Mouse (Mus musculus) heart, embryonic 13.5 days (tissue): ENCODE results near the gene Nos1ap. TPM values are rescaled to one million over a fixed set of nuclear protein-coding genes. Genes with fewer than 3 reads are reported as not detected.

Experiments
- ATAC-seq: fragments of 200-750 bp; cut with Nextera tagmentation; 2 replicates; pipeline ENCODE4 v1.8.0; 2017; ENCODE audit warnings: moderate TSS enrichment; ENCODE audit not compliant: insufficient number of reproducible peaks, low FRiP score, low TSS enrichment; ENCODE audit errors: extremely low read depth
- H3K27ac ChIP-seq: fragments of 300-500 bp; sonication (generic); replicated peaks from 2 replicates; pipeline ENCODE4 v1.5.1; 2015; ENCODE audit warnings: moderate library complexity, mild to moderate bottlenecking, inconsistent platforms
- H3K27me3 ChIP-seq: fragments of 300-500 bp; sonication (generic); replicated peaks from 2 replicates; pipeline ENCODE4 v1.6.1; 2015; ENCODE audit warnings: mild to moderate bottlenecking, inconsistent platforms
- H3K36me3 ChIP-seq: fragments of 300-500 bp; sonication (generic); 2 replicates; pipeline ENCODE4 v1.6.1; 2015; ENCODE audit warnings: mild to moderate bottlenecking, inconsistent platforms
- H3K4me1 ChIP-seq: fragments of 300-500 bp; sonication (generic); 2 replicates; pipeline ENCODE4 v1.6.1; 2015; ENCODE audit warnings: inconsistent platforms
- H3K4me2 ChIP-seq: fragments of 300-500 bp; sonication (generic); 2 replicates; pipeline ENCODE4 v1.6.1; 2015; ENCODE audit warnings: inconsistent platforms, mild to moderate bottlenecking, moderate library complexity
- H3K4me3 ChIP-seq: fragments of 300-500 bp; sonication (generic); 2 replicates; pipeline ENCODE4 v1.5.1; 2015; ENCODE audit warnings: moderate library complexity, mild to moderate bottlenecking, inconsistent platforms
- H3K9ac ChIP-seq: fragments of 300-500 bp; sonication (generic); 2 replicates; pipeline ENCODE4 v1.6.1; 2015; ENCODE audit warnings: inconsistent platforms, mild to moderate bottlenecking, moderate library complexity
- H3K9me3 ChIP-seq: fragments of 300-500 bp; sonication (generic); 2 replicates; pipeline ENCODE4 v1.6.1; 2016; ENCODE audit warnings: inconsistent platforms
- WGBS: fragments of 180-500 bp; shearing (Covaris S2); methylation state at CpG from one replicate; pipeline ENCODE4 v1.1.7; 2015; ENCODE audit warnings: mixed read lengths; 5-methylcytosine and 5-hydroxymethylcytosine counted together
- polyA plus RNA-seq: library from polyadenylated mRNA; unstranded; fragments of >200 nt; fragmentation: Nextera tagmentation; extraction: Ambion mirVana; gene quantifications from 2 replicates; pipeline ENCODE4 v1.2.1, GENCODE M21; 2015

Nos1ap gene
- polyA plus RNA-seq, 1 experiment from 2014 or later: 17.9 TPM

GRCm38 (mm10) chr1:170308503-170308902 lies 281.2 kb downstream of the Nos1ap start, which contains the start of gene Spata46:
Spata46 (plus strand) TSS chr1:170308803.
- WGBS: 80% methylated on average over 4 of the region's 4 CpGs
- Histone ChIP-seq H3K27me3 (no peaks in the 10 kb centered on the region), H3K4me2 (no peak within 1 kb of the TSS), H3K4me1 (no peaks in the 10 kb centered on the region), H3K27ac (no peak within 1 kb of the TSS), H3K9ac (no peak within 1 kb of the TSS), H3K4me3 (no peak within 1 kb of the TSS), H3K9me3 (no peaks in the 10 kb centered on the region), H3K36me3 (peaks cover 7% of the 10 kb centered on the region; the same call in 1 of the 2 replicates)
- ATAC-seq: no peak

GRCm38 (mm10) chr1:170306232-170306631 lies 283.4 kb downstream of the Nos1ap start, which contains the start of gene Gm7694:
Gm7694 (minus strand) TSS chr1:170306332.
- H3K27ac ChIP-seq: no peak within 1 kb of the TSS
- no peak within 1 kb of the TSS for H3K4me2 ChIP-seq
- H3K9ac ChIP-seq: no peak within 1 kb of the TSS
- peaks cover 4% of the 10 kb centered on the region; the same call in 1 of the 2 replicates for H3K4me1 ChIP-seq
- H3K4me3 ChIP-seq: no peak within 1 kb of the TSS
- H3K36me3 ChIP-seq: peaks cover 9% of the 10 kb centered on the region
- no peak for ATAC-seq
- no peaks in the 10 kb centered on the region for H3K9me3 ChIP-seq
- 82% methylated on average over 4 of the region's 4 CpGs for whole genome bisulfite sequencing
- H3K27me3 ChIP-seq: no peaks in the 10 kb centered on the region

GRCm38 (mm10) chr1:170305002-170305401 lies 284.7 kb downstream of the Nos1ap start:
- no peaks in the 10 kb centered on the region for H3K27me3 ChIP-seq
- H3K4me2 ChIP-seq: no peak overlapping the region
- 81% methylated on average over 10 of the region's 10 CpGs for WGBS
- peaks cover 22% of the 10 kb centered on the region for H3K36me3 ChIP-seq
- no peak for ATAC-seq
- no peak overlapping the region for H3K9ac ChIP-seq
- no peaks in the 10 kb centered on the region for H3K9me3 ChIP-seq
- H3K27ac ChIP-seq: no peak overlapping the region
- H3K4me3 ChIP-seq: no peak overlapping the region
- peaks cover 4% of the 10 kb centered on the region; the same call in 1 of the 2 replicates for H3K4me1 ChIP-seq

- Histone ChIP-seq H3K9ac (no peak overlapping the region), H3K27me3 (no peaks in the 10 kb centered on the region), H3K27ac (no peak overlapping the region), H3K4me3 (no peak overlapping the region), H3K4me2 (no peak overlapping the region), H3K4me1 (peaks cover 4% of the 10 kb centered on the region; the same call in 1 of the 2 replicates), H3K9me3 (no peaks in the 10 kb centered on the region), H3K36me3 (peaks cover 35% of the 10 kb centered on the region)
- 62% methylated on average over 6 of the region's 6 CpGs for WGBS
- no peak for ATAC-seq
Measured at GRCm38 (mm10) chr1:170303103-170303502, 286.6 kb downstream of the Nos1ap start.

- H3K9me3 ChIP-seq: no peaks in the 10 kb centered on the region
- H3K4me1 ChIP-seq: peaks cover 4% of the 10 kb centered on the region; the same call in 1 of the 2 replicates
- no peak overlapping the region for H3K27ac ChIP-seq
- no peak overlapping the region for H3K4me2 ChIP-seq
- 75% methylated on average over 6 of the region's 6 CpGs for WGBS
- H3K4me3 ChIP-seq: no peak overlapping the region
- H3K27me3 ChIP-seq: no peaks in the 10 kb centered on the region
- ATAC-seq: no peak
- H3K36me3 ChIP-seq: peaks cover 35% of the 10 kb centered on the region
- H3K9ac ChIP-seq: no peak overlapping the region
Measured at GRCm38 (mm10) chr1:170302456-170302855, 287.2 kb downstream of the Nos1ap start.

GRCm38 (mm10) chr1:170301686-170302085 lies 288.0 kb downstream of the Nos1ap start:
- no peak for ATAC-seq

GRCm38 (mm10) chr1:170299496-170299895 lies 290.2 kb downstream of the Nos1ap start:
- H3K9me3 ChIP-seq: no peaks in the 10 kb centered on the region
- H3K27ac ChIP-seq: no peak overlapping the region
- H3K36me3 ChIP-seq: peaks cover 28% of the 10 kb centered on the region
- no peak overlapping the region for H3K4me3 ChIP-seq
- H3K4me2 ChIP-seq: no peak overlapping the region
- no peak overlapping the region for H3K9ac ChIP-seq
- no peak for ATAC-seq
- peaks cover 13% of the 10 kb centered on the region for H3K4me1 ChIP-seq
- H3K27me3 ChIP-seq: no peaks in the 10 kb centered on the region
- 69% methylated on average over 4 of the region's 4 CpGs for WGBS

More at GRCm38 (mm10) chr1:170301686-170302085, 288.0 kb downstream of the Nos1ap start:
- Histone ChIP-seq H3K27ac (no peak overlapping the region), H3K4me1 (peaks cover 4% of the 10 kb centered on the region; the same call in 1 of the 2 replicates), H3K9me3 (no peaks in the 10 kb centered on the region), H3K4me2 (no peak overlapping the region), H3K9ac (no peak overlapping the region), H3K27me3 (no peaks in the 10 kb centered on the region), H3K4me3 (no peak overlapping the region), H3K36me3 (peaks cover 35% of the 10 kb centered on the region)
- 85% methylated on average over 9 of the region's 9 CpGs for WGBS

GRCm38 (mm10) chr1:170294786-170295570 lies 294.7 kb downstream of the Nos1ap start:
- Histone ChIP-seq H3K27ac (no peak overlapping the region), H3K9ac (no peak overlapping the region), H3K4me2 (no peak overlapping the region), H3K4me1 (peaks cover 19% of the 10 kb centered on the region), H3K9me3 (no peaks in the 10 kb centered on the region), H3K4me3 (no peak overlapping the region), H3K36me3 (peaks cover 13% of the 10 kb centered on the region), H3K27me3 (no peaks in the 10 kb centered on the region)
- no peak for ATAC-seq
- 59% methylated on average over 15 of the region's 15 CpGs for WGBS

GRCm38 (mm10) chr1:170293257-170293656 lies 296.4 kb downstream of the Nos1ap start:
- Histone ChIP-seq H3K4me3 (no peak overlapping the region), H3K27me3 (no peaks in the 10 kb centered on the region), H3K36me3 (no peaks in the 10 kb centered on the region), H3K4me2 (no peak overlapping the region), H3K4me1 (peaks cover 19% of the 10 kb centered on the region), H3K9me3 (no peaks in the 10 kb centered on the region), H3K27ac (no peak overlapping the region), H3K9ac (no peak overlapping the region)
- no peak for ATAC-seq
- WGBS: 62% methylated on average over 5 of the region's 5 CpGs

- Histone ChIP-seq H3K36me3 (no peaks in the 10 kb centered on the region), H3K4me1 (peaks cover 19% of the 10 kb centered on the region), H3K4me2 (peak overlapping the region; percentile 27), H3K27me3 (no peaks in the 10 kb centered on the region), H3K27ac (no peak overlapping the region), H3K4me3 (no peak overlapping the region), H3K9ac (no peak overlapping the region), H3K9me3 (no peaks in the 10 kb centered on the region)
- no peak for ATAC-seq
- WGBS: 40% methylated on average over 9 of the region's 9 CpGs
Measured at GRCm38 (mm10) chr1:170292239-170292951, 297.3 kb downstream of the Nos1ap start.

GRCm38 (mm10) chr1:170282415-170283129 lies 307.1 kb downstream of the Nos1ap start:
- WGBS: 62% methylated on average over 4 of the region's 4 CpGs
- ATAC-seq: no peak
- H3K27ac ChIP-seq: no peak overlapping the region

More at GRCm38 (mm10) chr1:170282415-170283129, 307.1 kb downstream of the Nos1ap start:
- H3K4me2 ChIP-seq: no peak overlapping the region
- H3K27me3 ChIP-seq: no peaks in the 10 kb centered on the region
- H3K4me3 ChIP-seq: no peak overlapping the region
- H3K4me1 ChIP-seq: no peaks in the 10 kb centered on the region
- H3K9ac ChIP-seq: no peak overlapping the region
- H3K36me3 ChIP-seq: no peaks in the 10 kb centered on the region
- H3K9me3 ChIP-seq: no peaks in the 10 kb centered on the region
